In the genomic region with DNA sequence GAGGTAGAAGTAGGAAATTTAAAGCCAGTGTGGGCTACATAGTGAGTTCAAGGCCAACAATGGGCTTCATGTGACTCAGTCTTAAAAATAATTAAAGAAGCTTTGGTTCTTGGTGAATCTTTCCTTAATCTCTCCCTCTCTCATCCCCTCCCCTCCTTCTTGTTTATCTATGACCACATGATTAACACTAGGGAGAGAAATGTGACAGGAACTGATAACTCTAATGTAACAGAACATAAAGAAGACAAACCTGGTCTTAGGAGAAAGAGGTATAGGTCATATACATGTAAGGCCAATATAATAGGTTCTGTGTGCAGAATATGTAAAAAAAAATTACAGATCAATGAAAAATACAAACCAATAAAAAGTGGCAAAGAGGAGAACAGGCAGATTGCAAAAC, we compare ENCODE assay signal across 22 mouse cellular contexts. TPM values are rescaled to one million over a fixed set of nuclear protein-coding genes. Genes with fewer than 3 reads are reported as not detected.
DNase-seq lines count a peak whose midpoint lies in the region; ATAC-seq and TF ChIP-seq lines count a peak whose summit lies in the region.
"Had no signal": no experiment of that assay in that cellular context is flagged by ENCODE, and none has a peak within 500 bp of the region (broad histone marks: within the 10 kb centered on the region; RNA-seq: fewer than 3 reads in every experiment).

No protein-coding gene starts in this region.

- peak overlapping the region; percentile 75 for H3K4me2 ChIP-seq in liver, embryonic 12.5 days
- no peak overlapping the region for H3K4me2 ChIP-seq in forebrain, embryonic 12.5 days
- H3K4me2 ChIP-seq: embryonic facial prominence, embryonic 12.5 days; forebrain, embryonic 15.5 days; heart, embryonic 11.5 days had no signal

- peak; percentile 25; the same call in 1 of the 2 replicates for ATAC-seq in liver, embryonic 12.5 days
- peak; percentile 18; the same call in 1 of the 2 replicates for ATAC-seq in megakaryocyte progenitor cell, adult 5-6 weeks (replicated peaks; ENCODE audit: poor library complexity)
- ATAC-seq in forebrain, embryonic 12.5 days (ENCODE audit: low FRiP score), result no peak

- no peak for TF ChIP-seq RAD21 in MEL (IDR thresholded peaks at IDR 0.05; ENCODE audit: low read depth, low read length)

- no peaks in the 10 kb centered on the region for H3K27me3 ChIP-seq in MEL (ENCODE audit: control insufficient read depth in 1 of 2, insufficient read depth in 2 of 2, low read length in 2 of 2)
- no peaks in the 10 kb centered on the region for H3K27me3 ChIP-seq in liver, embryonic 12.5 days (replicated peaks)
- no peaks in the 10 kb centered on the region for H3K27me3 ChIP-seq in forebrain, embryonic 12.5 days
- H3K27me3 ChIP-seq: embryonic facial prominence, embryonic 12.5 days; forebrain, embryonic 15.5 days; limb, embryonic 12.5 days had no signal

- H3K27ac ChIP-seq in MEL (ENCODE audit: control insufficient read depth, low read depth, low read length), result peak overlapping the region; percentile 93
- H3K27ac ChIP-seq in liver, embryonic 12.5 days, result peak overlapping the region; percentile 87
- H3K27ac ChIP-seq in forebrain, embryonic 12.5 days, result no peak overlapping the region
- H3K27ac ChIP-seq: embryonic facial prominence, embryonic 12.5 days; forebrain, embryonic 15.5 days; hindbrain, embryonic 10.5 days; hindbrain, postnatal 0 days; layer of hippocampus, adult 2 months; limb, embryonic 12.5 days; stomach, postnatal 0 days had no signal

- H3K36me3 ChIP-seq in MEL (ENCODE audit: control insufficient read depth in 1 of 2, insufficient read depth in 2 of 2, low read length in 2 of 2), result peaks cover 0 to 43% of the 10 kb centered on the region in 2 experiments; a peak in 2 of 4 replicates
- peaks cover 16% of the 10 kb centered on the region for H3K36me3 ChIP-seq in liver, embryonic 12.5 days
- no peaks in the 10 kb centered on the region for H3K36me3 ChIP-seq in forebrain, embryonic 12.5 days (replicated peaks)
- H3K36me3 ChIP-seq: embryonic facial prominence, embryonic 12.5 days; forebrain, embryonic 15.5 days; hindbrain, embryonic 10.5 days had no signal

- no peak for TF ChIP-seq EP300 in MEL (IDR thresholded peaks at IDR 0.05; ENCODE audit: low read depth in 1 of 2, low read length in 2 of 2)

- H3K4me1 ChIP-seq in MEL (ENCODE audit: control insufficient read depth in 1 of 2, insufficient read depth in 2 of 2, low read length in 2 of 2), result peaks cover 37 to 39% of the 10 kb centered on the region in 2 experiments
- H3K4me1 ChIP-seq in liver, embryonic 12.5 days, result peaks cover 81% of the 10 kb centered on the region
- H3K4me1 ChIP-seq in forebrain, embryonic 12.5 days, result peaks cover 19% of the 10 kb centered on the region

- DNase-seq in MEL (ENCODE audit: low read depth, low spot score), result peak; percentile 88
- DNase-seq in c-Kit-positive CD71-positive TER-119-negative erythroid progenitor cells, embryonic 14.5 days (ENCODE audit: low read depth), result peak; percentile 76
- DNase-seq in spleen, adult 18-20 months, result no peak
- no peak for DNase-seq in ovary, postnatal 14 days (ENCODE audit: low spot score)
- DNase-seq: adrenal gland, adult 2 months; cerebellum, adult 2 months; cerebellum, postnatal 25 days; gastrocnemius, postnatal 10 days; heart, postnatal 10 days; kidney, postnatal 25 days; lung, embryonic 14.5 days had no signal

- H3K79me2 ChIP-seq in MEL (ENCODE audit: control insufficient read depth, insufficient read depth, low read length, poor library complexity), result peaks cover 26% of the 10 kb centered on the region

- no peak for TF ChIP-seq POLR2A in MEL (IDR thresholded peaks at IDR 0.05; ENCODE audit: control insufficient read depth in 1 of 2, insufficient read depth in 1 of 2, low read depth in 1 of 2, low read length in 2 of 2, poor library complexity in 1 of 2)

- no peaks in the 10 kb centered on the region for H3K9me3 ChIP-seq in MEL (replicated peaks; ENCODE audit: insufficient read depth, low read length)
- H3K9me3 ChIP-seq in liver, embryonic 12.5 days (replicated peaks), result no peaks in the 10 kb centered on the region
- H3K9me3 ChIP-seq in forebrain, embryonic 12.5 days, result no peaks in the 10 kb centered on the region
- H3K9me3 ChIP-seq: embryonic facial prominence, embryonic 12.5 days; forebrain, embryonic 15.5 days; hindbrain, embryonic 10.5 days; limb, embryonic 12.5 days had no signal

- H3K4me3 ChIP-seq in MEL (ENCODE audit: control insufficient read depth in 1 of 2, insufficient read depth in 1 of 2, low read depth in 2 of 2, low read length in 2 of 2), result peak overlapping the region in 1 of 2 experiments; percentile 62; a peak in 2 of 4 replicates
- peak overlapping the region; percentile 85; the same call in 1 of the 2 replicates for H3K4me3 ChIP-seq in liver, embryonic 12.5 days
- no peak overlapping the region for H3K4me3 ChIP-seq in forebrain, embryonic 12.5 days (replicated peaks)
- H3K4me3 ChIP-seq: embryonic facial prominence, embryonic 12.5 days; layer of hippocampus, adult 2 months; limb, embryonic 12.5 days had no signal

- peak overlapping the region; percentile 44 for H3K9ac ChIP-seq in MEL (ENCODE audit: control insufficient read depth, low read depth, low read length, poor library complexity, severe bottlenecking)
- peak overlapping the region; percentile 10; the same call in 1 of the 2 replicates for H3K9ac ChIP-seq in liver, embryonic 12.5 days
- H3K9ac ChIP-seq in forebrain, embryonic 12.5 days, result no peak overlapping the region
- H3K9ac ChIP-seq: embryonic facial prominence, embryonic 12.5 days; forebrain, embryonic 15.5 days; limb, embryonic 12.5 days; lung, embryonic 14.5 days had no signal

- TF ChIP-seq CTCF in MEL (IDR thresholded peaks at IDR 0.05 in 2 of 3, conservative IDR thresholded peaks at IDR 0.05 in 1 of 3; ENCODE audit: control insufficient read depth in 1 of 3, insufficient read depth in 1 of 3, low read depth in 2 of 3, low read length in 3 of 3, poor library complexity in 1 of 3, severe bottlenecking in 1 of 3), result no peak

TF ChIP-seq in MEL, 35 proteins besides CTCF, POLR2A, EP300 and RAD21:
- TF ChIP-seq GATA1 (IDR thresholded peaks at IDR 0.05; ENCODE audit: low read depth, low read length) (peak; percentile 99), CHD1 (IDR thresholded peaks at IDR 0.05; ENCODE audit: low read depth, low read length) (no peak), TAL1 (IDR thresholded peaks at IDR 0.05; ENCODE audit: low read length) (peak; percentile 94)

RNA-seq across cellular contexts. Expression of a gene that starts 10.8 kb away (rescaled TPM):
- 12.3 and 15.4 TPM in 2 replicates for total RNA-seq in MEL (2012; rRNA removed)
- 100 to 1,000 TPM in 1 of 2 experiments, 10 to 100 TPM in 1; 19.5 to 143 TPM for polyA plus RNA-seq in MEL (2012; ENCODE audit: insufficient read depth in 1 of 2, insufficient read length in 2 of 2, low read depth in 1 of 2, low replicate concordance in 2 of 2, missing spikeins in 1 of 2)
- polyA plus RNA-seq in liver, embryonic 12.5 days (2016; fragmentation: Nextera tagmentation; extraction: Ambion mirVana), result 2.4 and 3.1 TPM in 2 replicates
- total RNA-seq in megakaryocyte progenitor cell, adult 5-6 weeks (2015), result 25.8 and 27.1 TPM in 2 replicates
- total RNA-seq in megakaryocyte progenitor cell, adult 5-6 weeks (2017), result 19.6 and 34.1 TPM in 2 replicates
- 0.98 and 1.4 TPM in 2 replicates for polyA plus RNA-seq in forebrain, embryonic 12.5 days (2016; fragmentation: Nextera tagmentation; extraction: Ambion mirVana)

RNA-seq across cellular contexts. Expression of a gene that starts 13.3 kb away (rescaled TPM):
- 258 and 260 TPM in 2 replicates for total RNA-seq in MEL (2012; rRNA removed)
- 100 to 1,000 TPM in 1 of 2 experiments, 10 to 100 TPM in 1; 58.5 to 288 TPM for polyA plus RNA-seq in MEL (2012; ENCODE audit: insufficient read depth in 1 of 2, insufficient read length in 2 of 2, low read depth in 1 of 2, low replicate concordance in 2 of 2, missing spikeins in 1 of 2)
- 292 and 300 TPM in 2 replicates for polyA plus RNA-seq in liver, embryonic 12.5 days (2016; fragmentation: Nextera tagmentation; extraction: Ambion mirVana)
- total RNA-seq in megakaryocyte progenitor cell, adult 5-6 weeks (2015), result 112 and 117 TPM in 2 replicates
- 118 and 129 TPM in 2 replicates for total RNA-seq in megakaryocyte progenitor cell, adult 5-6 weeks (2017)
- 233 and 241 TPM in 2 replicates for polyA plus RNA-seq in forebrain, embryonic 12.5 days (2016; fragmentation: Nextera tagmentation; extraction: Ambion mirVana)

RNA-seq across cellular contexts. Expression of a gene that starts 37.1 kb away (rescaled TPM):
- total RNA-seq in MEL (2012; rRNA removed), result 24.7 and 28.8 TPM in 2 replicates
- polyA plus RNA-seq in MEL (2012; ENCODE audit: insufficient read depth in 1 of 2, insufficient read length in 2 of 2, low read depth in 1 of 2, low replicate concordance in 2 of 2, missing spikeins in 1 of 2), result 10 to 100 TPM in 1 of 2 experiments, not detected in 1; 33.8 TPM
- 18.9 and 21.6 TPM in 2 replicates for polyA plus RNA-seq in liver, embryonic 12.5 days (2016; fragmentation: Nextera tagmentation; extraction: Ambion mirVana)
- 20.1 and 25.4 TPM in 2 replicates for total RNA-seq in megakaryocyte progenitor cell, adult 5-6 weeks (2015)
- 17.2 and 22.9 TPM in 2 replicates for total RNA-seq in megakaryocyte progenitor cell, adult 5-6 weeks (2017)
- polyA plus RNA-seq in forebrain, embryonic 12.5 days (2016; fragmentation: Nextera tagmentation; extraction: Ambion mirVana), result 79.8 and 85.9 TPM in 2 replicates

Comparison
In these comparisons a context has a peak if more than half of its experiments do, and no peak if none do; other contexts are left out.
1. DNase-seq: peak in MEL (single experiment) and c-Kit-positive CD71-positive TER-119-negative erythroid progenitor cells, embryonic 14.5 days (single experiment); none in spleen, adult 18-20 months (0 of 2) and ovary, postnatal 14 days (single experiment).